Mouse (Mus musculus) limb, embryonic 15.5 days (tissue): Measurements from ENCODE around the gene Apol8. TPM values are rescaled to one million over a fixed set of nuclear protein-coding genes. Genes with fewer than 3 reads are reported as not detected.

Experiments
- ATAC-seq: fragments of 200-750 bp; cut with Nextera tagmentation; 2 replicates; pipeline ENCODE4 v1.8.0; 2017; ENCODE audit warnings: low read depth, moderate TSS enrichment; ENCODE audit not compliant: insufficient number of reproducible peaks, low FRiP score, low TSS enrichment
- H3K27ac ChIP-seq: fragments of 300-500 bp; sonication (generic); 2 replicates; pipeline ENCODE4 v1.5.1; 2015; ENCODE audit warnings: moderate library complexity, mild to moderate bottlenecking, inconsistent platforms
- H3K27me3 ChIP-seq: fragments of 300-500 bp; sonication (generic); 2 replicates; pipeline ENCODE4 v1.6.1; 2015; ENCODE audit warnings: inconsistent platforms
- H3K36me3 ChIP-seq: fragments of 300-500 bp; sonication (generic); 2 replicates; pipeline ENCODE4 v1.6.1; 2015; ENCODE audit warnings: inconsistent platforms
- H3K4me1 ChIP-seq: fragments of 300-500 bp; sonication (generic); 2 replicates; pipeline ENCODE4 v1.6.1; 2015; ENCODE audit warnings: inconsistent platforms
- H3K4me2 ChIP-seq: fragments of 300-500 bp; sonication (generic); 2 replicates; pipeline ENCODE4 v1.6.1; 2015; ENCODE audit warnings: mild to moderate bottlenecking, inconsistent platforms
- H3K4me3 ChIP-seq: fragments of 300-500 bp; sonication (generic); 2 replicates; pipeline ENCODE4 v1.5.1; 2015; ENCODE audit warnings: mild to moderate bottlenecking, inconsistent platforms
- H3K9ac ChIP-seq: fragments of 300-500 bp; sonication (generic); 2 replicates; pipeline ENCODE4 v1.6.1; 2015; ENCODE audit warnings: inconsistent platforms
- H3K9me3 ChIP-seq: fragments of 300-500 bp; sonication (generic); 2 replicates; pipeline ENCODE4 v1.6.1; 2016; ENCODE audit warnings: inconsistent platforms
- WGBS: fragments of 180-500 bp; shearing (Covaris S2); methylation state at CpG from one replicate; pipeline ENCODE4 v1.1.7; 2015; 5-methylcytosine and 5-hydroxymethylcytosine counted together
- polyA plus RNA-seq: library from polyadenylated mRNA; unstranded; fragments of >200 nt; fragmentation: Nextera tagmentation; extraction: Ambion mirVana; gene quantifications from 2 replicates; pipeline ENCODE4 v1.2.1, GENCODE M21; 2015

Apol8 gene
- polyA plus RNA-seq, result 0.14 and 0.15 TPM in 2 replicates

DNA sequence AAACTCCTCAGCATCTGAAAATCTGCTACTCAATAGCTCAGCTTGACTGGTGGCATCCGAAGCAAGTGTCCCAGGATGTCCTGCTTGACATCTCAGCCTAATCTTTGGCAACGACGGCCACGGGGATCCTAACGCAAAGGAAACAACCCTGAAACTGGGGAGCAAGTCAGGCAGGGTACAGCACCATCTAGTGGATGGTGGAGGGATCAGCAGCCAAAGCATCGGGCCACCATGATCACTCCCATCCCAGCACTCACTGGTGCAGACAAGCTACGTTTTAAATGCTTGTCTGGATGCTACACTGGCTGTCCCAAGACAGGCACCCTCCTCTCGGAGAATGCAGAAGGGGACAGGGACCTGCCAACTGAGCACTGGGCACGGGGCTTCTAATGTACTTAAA is at the start of gene Apol8:
Apol8 (minus strand) TSS at position 156 of the 400 bp plus-strand sequence.
- no peak for ATAC-seq
- Histone ChIP-seq H3K36me3 (peaks cover 27% of the 10 kb centered on the region), H3K27me3 (no peaks in the 10 kb centered on the region), H3K9ac (no peak within 1 kb of the TSS), H3K4me1 (no peaks in the 10 kb centered on the region), H3K4me3 (no peak within 1 kb of the TSS), H3K9me3 (no peaks in the 10 kb centered on the region), H3K27ac (no peak within 1 kb of the TSS), H3K4me2 (no peak within 1 kb of the TSS)
- 11% methylated on average over 9 of the region's 9 CpGs for WGBS

DNA sequence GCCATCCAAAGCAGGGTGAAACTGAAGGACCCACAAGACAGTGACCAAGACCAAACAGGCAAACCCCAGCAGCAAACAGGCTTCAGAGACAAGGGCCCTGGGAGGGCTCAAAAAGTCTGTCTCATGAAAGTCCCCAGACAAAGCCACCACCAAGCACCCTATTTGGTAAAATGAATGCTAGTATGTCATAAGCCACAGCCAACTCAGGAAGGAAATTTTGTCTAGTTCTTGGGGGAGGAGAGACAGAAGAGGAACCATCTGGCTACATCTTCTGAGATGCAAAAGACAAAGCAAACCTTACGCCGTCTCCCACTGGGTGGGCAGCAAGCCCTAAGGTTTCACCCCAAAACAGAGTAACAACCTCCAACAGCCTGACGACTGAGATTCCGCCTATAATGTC is 48.9 kb upstream of the Apol8 start:
- 82% methylated on average over 4 of the region's 4 CpGs for WGBS

DNA sequence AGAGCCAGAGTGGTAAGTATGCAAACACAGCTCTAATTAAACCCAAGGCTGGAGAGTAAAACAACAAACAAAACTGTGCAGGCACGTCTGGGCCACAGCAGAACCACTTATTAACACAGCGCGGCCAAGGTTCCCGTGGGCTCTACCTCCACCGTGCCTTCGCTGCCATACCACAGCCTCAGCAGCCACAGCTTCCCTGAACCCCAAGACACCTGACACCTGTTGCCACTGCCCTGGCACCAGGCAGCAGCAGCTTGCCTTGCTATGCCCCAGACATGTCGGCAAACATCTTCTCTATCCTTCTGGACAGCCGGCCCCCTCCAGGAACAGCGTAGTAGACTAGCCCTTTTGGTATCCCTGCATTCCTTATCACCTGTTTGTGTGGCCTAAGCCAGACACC is 48.1 kb upstream of the Apol8 start:
- Histone ChIP-seq H3K9me3 (no peaks in the 10 kb centered on the region), H3K27me3 (no peaks in the 10 kb centered on the region), H3K27ac (no peak overlapping the region), H3K36me3 (peaks cover 58% of the 10 kb centered on the region), H3K4me2 (no peak overlapping the region), H3K4me1 (peaks cover 51% of the 10 kb centered on the region), H3K9ac (no peak overlapping the region), H3K4me3 (no peak overlapping the region)
- WGBS, result 74% methylated on average over 9 of the region's 9 CpGs
- no peak for ATAC-seq

More for the DNA sequence above, 48.9 kb upstream of the Apol8 start:
- ATAC-seq, result no peak
- Histone ChIP-seq H3K27me3 (no peaks in the 10 kb centered on the region), H3K27ac (no peak overlapping the region; the same call in 1 of the 2 replicates), H3K4me2 (no peak overlapping the region), H3K9me3 (no peaks in the 10 kb centered on the region), H3K9ac (no peak overlapping the region), H3K4me1 (peaks cover 51% of the 10 kb centered on the region), H3K4me3 (no peak overlapping the region), H3K36me3 (peaks cover 58% of the 10 kb centered on the region)

DNA sequence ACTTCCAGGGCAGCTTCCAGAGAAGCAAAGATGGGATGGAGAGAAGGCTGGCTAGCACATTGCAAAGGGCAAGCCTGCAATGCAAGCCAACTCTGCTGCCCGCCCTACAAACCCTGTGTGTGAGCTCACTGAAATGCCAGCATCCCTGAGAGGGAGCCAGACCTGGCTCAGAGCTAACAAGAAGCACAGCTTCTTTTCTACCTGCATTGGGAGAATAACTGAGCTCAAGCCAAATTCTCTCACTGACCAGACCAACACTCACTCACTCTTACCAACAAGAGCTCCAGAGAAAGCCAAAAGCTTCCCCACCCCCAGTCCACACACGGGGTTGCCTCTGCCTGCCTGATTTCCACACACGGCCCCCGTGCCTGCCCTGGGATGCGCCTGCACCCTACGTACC is 47.7 kb upstream of the Apol8 start:
- Histone ChIP-seq H3K36me3 (peaks cover 58% of the 10 kb centered on the region), H3K4me3 (no peak overlapping the region), H3K4me1 (peaks cover 51% of the 10 kb centered on the region), H3K27ac (no peak overlapping the region; the same call in 1 of the 2 replicates), H3K27me3 (no peaks in the 10 kb centered on the region), H3K9ac (no peak overlapping the region), H3K4me2 (no peak overlapping the region), H3K9me3 (no peaks in the 10 kb centered on the region)
- WGBS, result 76% methylated on average over 6 of the region's 6 CpGs
- ATAC-seq, result no peak

DNA sequence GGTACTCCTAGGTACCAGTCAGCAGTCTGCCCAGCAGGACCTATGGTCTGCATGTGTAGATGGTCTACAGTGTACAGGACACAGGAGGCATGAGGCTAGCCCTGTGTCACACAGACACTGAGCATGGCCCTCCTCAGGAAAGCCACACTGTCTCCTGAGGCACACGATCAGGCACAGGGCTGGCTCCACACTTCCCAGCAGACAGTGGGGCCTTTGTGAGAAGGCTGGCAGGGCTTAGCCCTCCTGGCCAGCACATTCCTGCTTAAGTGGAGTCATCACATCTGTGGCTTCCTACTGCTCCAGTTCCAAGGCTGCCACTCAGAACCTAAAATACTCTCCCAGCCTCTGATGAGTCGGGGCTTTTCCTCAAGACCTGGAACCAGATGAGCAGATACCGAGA is 46.9 kb upstream of the Apol8 start:
- Histone ChIP-seq H3K4me3 (no peak overlapping the region), H3K4me2 (no peak overlapping the region), H3K27ac (peak overlapping the region; percentile 63), H3K9me3 (no peaks in the 10 kb centered on the region), H3K36me3 (peaks cover 58% of the 10 kb centered on the region), H3K4me1 (peaks cover 53% of the 10 kb centered on the region), H3K9ac (0 out of 2 replicates have a peak overlapping the region, but pooled peaks have one; percentile 14), H3K27me3 (no peaks in the 10 kb centered on the region)
- no peak for ATAC-seq
- WGBS, result 57% methylated on average over 3 of the region's 3 CpGs

DNA sequence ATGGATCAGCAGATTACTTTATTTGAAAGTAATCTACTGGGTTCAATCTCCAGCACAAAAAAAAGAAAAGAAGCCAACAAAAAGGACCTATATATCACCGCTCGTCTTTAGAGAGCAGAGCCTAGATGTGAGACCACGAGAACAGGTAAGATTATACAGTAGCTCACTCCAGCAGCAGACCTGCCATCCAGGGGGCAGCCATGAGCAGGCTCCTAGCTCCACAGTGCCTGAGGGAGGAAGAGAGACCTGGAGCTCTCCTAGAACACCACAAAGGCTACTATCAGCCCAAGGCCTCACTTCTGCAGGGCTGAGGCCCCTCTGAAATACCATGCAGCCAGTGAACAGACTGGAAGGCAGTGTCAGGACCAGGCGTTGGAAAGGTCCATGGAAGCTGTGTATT is 46.2 kb upstream of the Apol8 start:
- ATAC-seq, result no peak
- WGBS, result 76% methylated on average over 4 of the region's 4 CpGs
- H3K4me1 ChIP-seq, result peaks cover 60% of the 10 kb centered on the region

DNA sequence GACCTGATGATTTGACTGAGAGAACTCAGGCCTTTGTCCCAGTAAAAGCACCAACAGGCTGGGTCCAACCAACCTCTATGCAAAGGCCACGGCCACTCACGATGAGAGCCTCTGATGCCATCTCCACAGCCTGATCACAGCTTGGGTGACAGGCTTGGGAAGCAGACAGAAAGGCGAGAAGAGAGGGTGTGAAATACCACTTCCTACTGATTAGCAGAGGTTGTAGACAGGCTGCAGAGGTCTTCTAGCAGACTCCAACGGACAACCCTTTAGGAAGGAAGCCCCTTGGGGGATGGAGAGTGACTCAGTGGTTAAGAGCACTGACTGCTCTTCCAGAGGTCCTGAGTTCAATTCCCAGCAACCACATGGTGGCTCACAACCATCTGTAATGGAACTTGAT is 44.4 kb upstream of the Apol8 start:
- 45% methylated on average over 4 of the region's 4 CpGs for WGBS
- Histone ChIP-seq H3K27ac (peak overlapping the region; percentile 89), H3K4me3 (no peak overlapping the region), H3K9me3 (no peaks in the 10 kb centered on the region), H3K36me3 (peaks cover 47% of the 10 kb centered on the region), H3K9ac (no peak overlapping the region), H3K27me3 (no peaks in the 10 kb centered on the region), H3K4me1 (peaks cover 68% of the 10 kb centered on the region), H3K4me2 (no peak overlapping the region)
- ATAC-seq, result no peak

More for the DNA sequence above, 46.2 kb upstream of the Apol8 start:
- H3K4me2 ChIP-seq, result no peak overlapping the region
- H3K36me3 ChIP-seq, result peaks cover 56% of the 10 kb centered on the region
- H3K9me3 ChIP-seq, result no peaks in the 10 kb centered on the region
- no peak overlapping the region for H3K9ac ChIP-seq
- no peaks in the 10 kb centered on the region for H3K27me3 ChIP-seq
- H3K4me3 ChIP-seq, result no peak overlapping the region
- H3K27ac ChIP-seq, result no peak overlapping the region

DNA sequence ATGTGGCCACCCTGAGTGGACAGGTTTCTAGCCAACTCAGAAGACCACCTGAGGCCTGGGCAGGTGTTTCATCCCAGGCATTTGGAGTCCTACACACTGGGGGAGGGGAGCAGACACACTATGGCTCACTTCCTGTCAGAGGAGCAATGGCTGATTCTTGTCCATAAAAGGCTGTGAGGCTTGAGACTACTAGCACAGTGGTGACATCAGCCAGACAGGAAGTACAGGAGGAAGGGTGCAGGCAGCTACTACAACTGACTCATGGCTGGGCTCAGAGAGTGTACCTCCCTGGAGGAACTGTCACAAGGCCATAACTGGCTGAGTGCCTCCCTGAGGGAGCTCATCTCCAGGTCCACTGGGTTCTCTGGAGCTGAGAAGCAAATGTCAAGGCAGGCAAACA is 43.7 kb upstream of the Apol8 start:
- peak; percentile 47; the same call in 1 of the 2 replicates for ATAC-seq
- H3K4me3 ChIP-seq, result no peak overlapping the region
- H3K9ac ChIP-seq, result no peak overlapping the region
- no peak overlapping the region for H3K4me2 ChIP-seq
- peaks cover 48% of the 10 kb centered on the region for H3K36me3 ChIP-seq
- peaks cover 68% of the 10 kb centered on the region for H3K4me1 ChIP-seq
- peak overlapping the region; percentile 89 for H3K27ac ChIP-seq
- no peaks in the 10 kb centered on the region for H3K27me3 ChIP-seq
- no peaks in the 10 kb centered on the region for H3K9me3 ChIP-seq

DNA sequence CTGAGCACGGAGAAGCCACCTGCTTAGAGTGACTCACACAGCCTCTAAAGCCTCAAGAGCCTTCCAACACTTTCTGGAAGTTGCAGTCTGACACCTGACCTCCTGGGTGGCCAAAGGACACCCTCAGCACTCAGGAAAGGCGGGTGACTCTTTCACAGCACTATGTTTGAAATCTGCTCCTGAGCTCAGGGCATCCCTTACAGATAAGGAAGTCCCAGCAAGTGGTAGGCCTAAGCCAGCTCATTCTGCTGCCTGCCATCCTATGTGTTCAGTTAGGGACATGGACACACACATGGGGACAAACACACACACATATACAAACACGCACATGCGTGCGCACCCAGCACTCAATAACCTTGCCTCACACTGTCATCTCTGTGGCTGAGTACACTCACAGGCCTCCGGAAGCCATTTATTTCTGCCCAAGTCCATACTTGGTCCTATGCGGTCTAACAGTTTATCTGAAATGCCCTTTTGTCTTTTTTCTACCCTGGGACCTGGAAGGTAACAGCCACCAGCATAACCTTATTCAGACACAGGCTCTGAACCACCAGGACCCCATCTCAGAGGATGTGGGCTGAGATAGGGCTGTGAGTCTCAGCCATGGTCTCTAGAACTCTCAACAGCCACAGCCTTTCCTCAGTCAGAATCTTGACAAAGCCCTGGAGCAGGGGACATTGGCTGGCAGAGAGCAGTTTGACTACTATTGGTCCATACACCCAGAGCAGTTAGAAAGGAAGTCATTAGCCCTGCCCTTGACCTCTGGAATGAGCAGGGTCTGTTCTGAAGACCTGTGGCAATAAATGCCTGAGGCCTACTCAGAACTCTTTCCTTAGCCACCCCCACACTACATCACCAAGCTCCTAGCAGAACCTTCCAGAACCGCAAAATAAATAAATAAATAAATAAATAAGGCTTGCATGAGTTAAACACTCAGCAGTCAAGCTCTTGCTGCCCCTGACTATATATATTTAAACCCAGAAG is 43.0 kb upstream of the Apol8 start:
- peak overlapping the region; percentile 17; the same call in 1 of the 2 replicates for H3K9ac ChIP-seq
- H3K27ac ChIP-seq, result peak overlapping the region; percentile 89
- H3K4me3 ChIP-seq, result no peak overlapping the region
- H3K36me3 ChIP-seq, result peaks cover 53% of the 10 kb centered on the region
- no peaks in the 10 kb centered on the region for H3K9me3 ChIP-seq
- WGBS, result 77% methylated on average over 8 of the region's 8 CpGs
- no peak for ATAC-seq
- H3K4me1 ChIP-seq, result peaks cover 69% of the 10 kb centered on the region
- no peak overlapping the region for H3K4me2 ChIP-seq
- H3K27me3 ChIP-seq, result no peaks in the 10 kb centered on the region

DNA sequence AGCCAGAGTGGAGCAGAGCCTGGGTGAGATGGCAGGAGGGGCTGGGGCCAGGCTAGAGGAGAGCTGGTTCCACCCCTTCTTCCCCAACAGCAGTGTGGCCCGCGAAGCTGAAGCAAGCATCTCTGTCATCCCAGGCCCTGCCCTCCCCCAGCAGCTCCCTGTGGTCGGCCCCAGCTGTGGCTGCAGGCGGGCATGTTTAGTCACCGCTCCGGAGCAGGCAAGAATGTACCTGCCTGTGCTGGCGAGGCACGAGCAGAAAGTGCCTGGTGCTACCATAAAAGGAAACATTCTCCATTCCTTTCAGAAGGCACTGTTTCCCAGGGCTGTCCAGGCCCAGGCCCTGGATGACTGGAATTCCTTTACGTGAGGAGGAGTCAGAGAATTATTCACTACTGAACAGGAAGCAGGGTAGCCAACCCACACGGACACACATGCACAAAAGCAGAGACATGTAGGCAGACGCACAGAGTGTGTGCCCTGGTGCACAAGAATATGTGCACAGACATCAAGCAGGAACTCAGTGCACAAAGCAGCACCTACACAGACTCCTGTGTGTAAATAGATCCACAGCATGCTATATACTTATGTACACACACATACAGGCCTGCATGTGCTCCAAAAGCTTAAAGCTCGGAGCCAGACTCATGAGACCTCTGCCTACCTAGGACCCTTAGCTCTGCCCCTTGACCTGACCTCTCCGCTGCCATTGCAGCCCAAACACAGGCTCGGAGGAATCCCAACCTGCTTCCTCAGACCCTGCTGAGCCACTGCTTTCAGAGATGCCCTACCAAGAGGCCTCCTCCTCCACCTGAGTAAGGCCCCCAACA is 42.1 kb upstream of the Apol8 start:
- peak overlapping the region; percentile 17; the same call in 1 of the 2 replicates for H3K9ac ChIP-seq
- no peaks in the 10 kb centered on the region for H3K9me3 ChIP-seq
- H3K4me3 ChIP-seq, result no peak overlapping the region; the same call in 1 of the 2 replicates
- H3K27me3 ChIP-seq, result no peaks in the 10 kb centered on the region
- peaks cover 68% of the 10 kb centered on the region for H3K4me1 ChIP-seq
- peak overlapping the region; percentile 89 for H3K27ac ChIP-seq
- H3K36me3 ChIP-seq, result peaks cover 43% of the 10 kb centered on the region
- ATAC-seq, result peak; percentile 76
- WGBS, result 12% methylated on average over 14 of the region's 14 CpGs
- peak overlapping the region; percentile 25 for H3K4me2 ChIP-seq

DNA sequence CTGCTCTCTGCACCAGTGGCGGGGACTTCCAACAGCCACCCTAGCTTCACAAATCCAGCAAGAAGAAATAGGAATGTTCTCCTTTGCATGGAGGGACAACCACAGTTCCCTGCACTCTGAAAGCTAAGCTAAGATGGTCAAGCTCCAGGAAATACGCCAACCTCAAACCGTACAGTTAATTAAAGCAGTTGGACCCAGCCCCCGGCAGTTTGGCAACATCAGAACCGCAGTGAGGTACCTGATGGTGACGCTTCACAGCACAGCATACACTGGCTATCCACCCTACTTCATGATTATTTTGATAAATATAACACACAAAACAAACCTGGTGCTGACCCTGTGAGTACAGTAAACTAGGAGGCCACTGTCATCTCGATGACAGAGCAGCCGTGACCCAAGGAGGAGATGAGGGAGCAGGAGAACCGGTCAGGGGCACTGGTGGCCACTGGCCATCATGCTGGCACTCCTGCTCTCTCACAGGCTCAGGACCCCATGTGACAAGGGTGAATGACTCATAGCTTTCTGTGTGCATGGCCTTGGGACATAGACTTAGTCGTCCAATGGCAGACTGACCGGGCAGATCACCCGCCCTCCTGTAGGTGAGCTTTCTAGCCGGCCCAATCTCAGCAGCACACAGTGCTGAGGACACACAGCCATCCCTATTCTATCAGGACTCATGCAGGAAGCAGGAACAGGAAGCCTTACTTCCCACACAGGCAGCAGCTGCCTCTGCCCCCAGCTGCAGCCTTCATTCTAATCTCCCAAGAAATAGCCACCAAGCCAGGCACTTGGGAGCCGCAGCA is 41.0 kb upstream of the Apol8 start:
- whole genome bisulfite sequencing, result 65% methylated on average over 14 of the region's 14 CpGs
- Histone ChIP-seq H3K4me2 (peak overlapping the region; percentile 25), H3K36me3 (peaks cover 42% of the 10 kb centered on the region), H3K9me3 (no peaks in the 10 kb centered on the region), H3K4me1 (peaks cover 69% of the 10 kb centered on the region), H3K4me3 (no peak overlapping the region), H3K9ac (no peak overlapping the region), H3K27me3 (no peaks in the 10 kb centered on the region), H3K27ac (peak overlapping the region; percentile 89)
- no peak for ATAC-seq
